9 mouse cellular contexts compared by ENCODE assay signal in the genomic region with DNA sequence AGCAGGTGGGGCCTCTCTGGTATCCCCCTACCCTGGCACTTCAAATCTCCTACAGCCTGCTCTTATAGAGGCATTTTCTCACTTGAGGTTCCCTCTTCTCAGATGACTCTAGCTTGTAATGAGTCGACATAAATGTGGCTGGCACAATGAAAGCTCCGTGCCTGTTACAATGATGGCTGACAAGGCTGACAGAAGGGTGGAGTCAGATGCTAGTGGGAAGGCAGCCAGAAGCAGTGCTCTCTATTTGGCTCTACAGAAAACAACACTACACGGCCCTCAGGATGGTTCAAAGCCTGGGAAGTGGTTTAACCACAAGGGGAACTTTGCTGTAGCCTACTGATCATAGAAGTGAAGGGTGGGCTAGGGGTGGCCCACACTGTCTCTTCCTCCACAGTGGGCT. TPM values are rescaled to one million over a fixed set of nuclear protein-coding genes. Genes with fewer than 3 reads are reported as not detected.
DNase-seq lines count a peak whose midpoint lies in the region; ATAC-seq lines count a peak whose summit lies in the region.
"Had no signal": no experiment of that assay in that cellular context is flagged by ENCODE, and none has a peak within 500 bp of the region (broad histone marks: within the 10 kb centered on the region; RNA-seq: fewer than 3 reads in every experiment).

No protein-coding gene starts in this region.

- H3K4me1 ChIP-seq in midbrain, embryonic 12.5 days, result peaks cover 10% of the 10 kb centered on the region
- peaks cover 7% of the 10 kb centered on the region for H3K4me1 ChIP-seq in midbrain, embryonic 10.5 days

- no peaks in the 10 kb centered on the region for H3K27me3 ChIP-seq in midbrain, embryonic 12.5 days
- no peaks in the 10 kb centered on the region for H3K27me3 ChIP-seq in midbrain, embryonic 10.5 days (ENCODE audit: low read depth, poor library complexity, severe bottlenecking)
- H3K27me3 ChIP-seq: lung, embryonic 15.5 days had no signal

- no peak for DNase-seq in frontal cortex, postnatal 25 days (ENCODE audit: low spot score in 2 of 2)
- DNase-seq in midbrain, embryonic 10.5 days (ENCODE audit: low spot score), result no peak
- DNase-seq in lung, postnatal 14 days, result peak; percentile 14
- no peak for DNase-seq in layer of hippocampus, postnatal 10 days (ENCODE audit: low spot score in 2 of 2)
- DNase-seq in gastrocnemius, adult 18-20 months (ENCODE audit: low spot score), result no peak

- H3K9ac ChIP-seq in midbrain, embryonic 12.5 days (replicated peaks), result no peak overlapping the region
- H3K9ac ChIP-seq: lung, embryonic 15.5 days had no signal

- no peak overlapping the region for H3K27ac ChIP-seq in midbrain, embryonic 12.5 days (replicated peaks)
- H3K27ac ChIP-seq in midbrain, embryonic 10.5 days (replicated peaks), result no peak overlapping the region
- H3K27ac ChIP-seq: lung, embryonic 15.5 days had no signal

- WGBS in midbrain, embryonic 12.5 days, result 43% methylated on average over 3 of the region's 3 CpGs
- 63% methylated on average over 3 of the region's 3 CpGs for WGBS in midbrain, embryonic 10.5 days

- ATAC-seq in frontal cortex, adult (ENCODE audit: low TSS enrichment), result peak; percentile 13; the same call in 1 of the 2 replicates
- peak; percentile 58; the same call in 1 of the 2 replicates for ATAC-seq in midbrain, embryonic 12.5 days (ENCODE audit: low FRiP score, low read depth)
- peak; percentile 99 for ATAC-seq in common myeloid progenitor, adult 5-6 weeks (replicated peaks; ENCODE audit: low read depth, poor library complexity, severe bottlenecking)

- H3K4me3 ChIP-seq in midbrain, embryonic 12.5 days, result no peak overlapping the region
- no peak overlapping the region for H3K4me3 ChIP-seq in midbrain, embryonic 10.5 days
- H3K4me3 ChIP-seq: lung, embryonic 15.5 days had no signal

- no peak overlapping the region for H3K4me2 ChIP-seq in midbrain, embryonic 12.5 days (replicated peaks)
- H3K4me2 ChIP-seq: lung, embryonic 15.5 days had no signal

- peaks cover 10% of the 10 kb centered on the region; the same call in 1 of the 2 replicates for H3K36me3 ChIP-seq in midbrain, embryonic 12.5 days
- H3K36me3 ChIP-seq in midbrain, embryonic 10.5 days, result peaks cover 12% of the 10 kb centered on the region; the same call in 1 of the 2 replicates

- no peaks in the 10 kb centered on the region for H3K9me3 ChIP-seq in midbrain, embryonic 12.5 days
- H3K9me3 ChIP-seq in midbrain, embryonic 10.5 days (replicated peaks), result no peaks in the 10 kb centered on the region
- H3K9me3 ChIP-seq: lung, embryonic 15.5 days had no signal

RNA-seq across cellular contexts. Expression of gene F3, which starts 31.8 kb away (rescaled TPM):
- polyA plus RNA-seq in midbrain, embryonic 12.5 days (2016; fragmentation: Nextera tagmentation; extraction: Ambion mirVana), result 5.0 and 6.4 TPM in 2 replicates
- 4.6 and 5.8 TPM in 2 replicates for polyA plus RNA-seq in midbrain, embryonic 10.5 days (2016; fragmentation: Nextera tagmentation; extraction: Ambion mirVana)
- total RNA-seq in common myeloid progenitor, adult 5-6 weeks (2017), result 1.5 TPM in 1 of 2 replicates, not detected in the other
- total RNA-seq in layer of hippocampus, postnatal 10 days (2021), result 10 to 100 TPM; 38.7 to 39.1 TPM
- total RNA-seq in gastrocnemius, adult 18-20 months (2021), result 1 to 10 TPM; 3.3 to 7.9 TPM

RNA-seq across cellular contexts. Expression of gene Abcd3, which starts 60.0 kb away (rescaled TPM):
- polyA plus RNA-seq in midbrain, embryonic 12.5 days (2016; fragmentation: Nextera tagmentation; extraction: Ambion mirVana), result 59.0 and 62.8 TPM in 2 replicates
- 41.3 and 48.6 TPM in 2 replicates for polyA plus RNA-seq in midbrain, embryonic 10.5 days (2016; fragmentation: Nextera tagmentation; extraction: Ambion mirVana)
- total RNA-seq in common myeloid progenitor, adult 5-6 weeks (2017), result 36.7 and 39.6 TPM in 2 replicates
- 10 to 100 TPM; 74.3 to 79.7 TPM for total RNA-seq in layer of hippocampus, postnatal 10 days (2021)
- 10 to 100 TPM; 36.0 to 41.7 TPM for total RNA-seq in gastrocnemius, adult 18-20 months (2021)

Comparison
In these comparisons a context has a peak if more than half of its experiments do, and no peak if none do; other contexts are left out.
1. ATAC-seq: peak in every context shown above with its lines; median percentile 99 in common myeloid progenitor, adult 5-6 weeks; 58 in midbrain, embryonic 12.5 days; 13 in frontal cortex, adult.
2. RNA of gene F3, which starts 31.8 kb away (total RNA-seq): 38.7 to 39.1 TPM in layer of hippocampus, postnatal 10 days; 3.3 to 7.9 TPM in gastrocnemius, adult 18-20 months and 1.5 TPM in common myeloid progenitor, adult 5-6 weeks; every median in the first group is over 4 times any median in the second.